Comparison of ENCODE assay signal across 7 mouse cellular contexts in the genomic region with DNA sequence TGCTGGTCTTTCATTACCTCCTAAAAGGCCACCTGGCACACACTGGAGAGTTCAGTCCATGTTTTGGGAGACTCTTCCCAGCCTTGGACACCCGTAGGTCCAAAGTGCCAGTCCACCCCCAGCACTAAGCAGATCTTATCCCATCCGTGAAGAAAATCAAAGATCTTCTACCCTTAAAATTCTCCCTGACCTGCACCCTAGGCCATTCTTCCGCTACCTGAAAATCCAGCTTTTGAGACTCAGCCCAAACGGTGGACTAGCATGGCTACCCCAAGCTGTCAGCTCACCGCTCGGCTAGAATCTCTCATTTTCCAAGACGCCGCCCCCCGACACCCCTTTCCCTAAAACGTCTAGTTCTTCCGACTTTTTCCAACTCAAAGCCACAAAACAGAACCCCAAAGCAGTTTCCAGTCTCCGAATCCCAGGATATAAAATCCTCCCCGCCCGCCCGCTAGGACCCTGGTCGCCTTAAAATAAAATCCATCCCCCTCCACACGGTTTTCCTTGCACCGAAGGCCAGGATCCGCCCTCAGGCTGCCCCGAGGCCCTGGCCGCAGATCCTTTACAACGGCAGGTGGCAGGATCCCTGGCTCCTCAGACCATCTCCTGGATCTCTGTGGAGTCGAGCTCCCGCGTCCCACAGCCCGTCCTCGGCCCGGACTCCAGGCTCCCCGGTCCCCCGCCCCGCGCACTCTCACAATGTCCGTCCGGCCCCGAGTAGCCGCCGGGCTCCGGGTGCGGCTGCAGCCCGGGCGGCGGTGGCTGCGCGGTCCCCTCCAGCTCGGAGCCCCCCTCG. TPM values are rescaled to one million over a fixed set of nuclear protein-coding genes. Genes with fewer than 3 reads are reported as not detected.
A peak's percentile ranks its signal among the peaks of the same experiment; 100 is the strongest.
DNase-seq lines count a peak whose midpoint lies in the region; ATAC-seq and TF ChIP-seq lines count a peak whose summit lies in the region.

No protein-coding gene starts in this region.

- H3K27ac ChIP-seq in neural tube, embryonic 11.5 days (ENCODE audit: low read depth, low read length): peak overlapping the region; percentile 97
- peak overlapping the region; percentile 95 for H3K27ac ChIP-seq in bone marrow, adult 2 months (ENCODE audit: control insufficient read depth, insufficient read depth, low read depth, low read length, poor library complexity)
- peak overlapping the region; percentile 99 for H3K27ac ChIP-seq in embryonic facial prominence, embryonic 15.5 days (replicated peaks)
- peak overlapping the region; percentile 68 for H3K27ac ChIP-seq in macrophage

- peaks cover 3% of the 10 kb centered on the region for H3K36me3 ChIP-seq in neural tube, embryonic 11.5 days (ENCODE audit: control insufficient read depth, insufficient read depth, low read length)
- peaks cover 39% of the 10 kb centered on the region for H3K36me3 ChIP-seq in embryonic facial prominence, embryonic 15.5 days
- peaks cover 29% of the 10 kb centered on the region; the same call in 1 of the 2 replicates for H3K36me3 ChIP-seq in macrophage (ENCODE audit: inconsistent target)

- ATAC-seq in neural tube, embryonic 11.5 days (ENCODE audit: insufficient read depth, low FRiP score, low TSS enrichment): peak; percentile 11; the same call in 1 of the 2 replicates
- ATAC-seq in embryonic facial prominence, embryonic 15.5 days (ENCODE audit: insufficient number of reproducible peaks, low FRiP score, low TSS enrichment, low read depth): 0 out of 2 replicates have a peak, but pooled peaks have one; percentile 1

- peak overlapping the region; percentile 92 for H3K4me2 ChIP-seq in neural tube, embryonic 11.5 days (ENCODE audit: low read depth)
- H3K4me2 ChIP-seq in embryonic facial prominence, embryonic 15.5 days (replicated peaks): peak overlapping the region; percentile 89

- H3K79me2 ChIP-seq in macrophage (ENCODE audit: inconsistent target): peaks cover 53% of the 10 kb centered on the region

- no peak for TF ChIP-seq POLR2A in bone marrow, adult 2 months (IDR thresholded peaks at IDR 0.05; ENCODE audit: borderline replicate concordance, control insufficient read depth, low read depth, low read length)

- no peaks in the 10 kb centered on the region for H3K27me3 ChIP-seq in neural tube, embryonic 11.5 days (ENCODE audit: control insufficient read depth, insufficient read depth, low read length)
- no peaks in the 10 kb centered on the region for H3K27me3 ChIP-seq in embryonic facial prominence, embryonic 15.5 days

- under 1% methylated on average over 45 of the region's 46 CpGs for WGBS in neural tube, embryonic 11.5 days
- under 1% methylated on average over 46 of the region's 46 CpGs for WGBS in bone marrow, adult 2 months
- WGBS in embryonic facial prominence, embryonic 15.5 days: under 1% methylated on average over 46 of the region's 46 CpGs
- WGBS in macrophage (ENCODE audit: missing documents): under 1% methylated on average over 43 of the region's 46 CpGs

- no peaks in the 10 kb centered on the region for H3K9me3 ChIP-seq in neural tube, embryonic 11.5 days (ENCODE audit: control insufficient read depth, low read length)
- no peaks in the 10 kb centered on the region for H3K9me3 ChIP-seq in embryonic facial prominence, embryonic 15.5 days (replicated peaks)

- peak overlapping the region; percentile 96 for H3K4me3 ChIP-seq in neural tube, embryonic 11.5 days (ENCODE audit: low read depth, low read length)
- peak overlapping the region; percentile 83 for H3K4me3 ChIP-seq in bone marrow, adult 2 months (replicated peaks; ENCODE audit: control insufficient read depth, low read depth, low read length)
- peak overlapping the region; percentile 77 for H3K4me3 ChIP-seq in embryonic facial prominence, embryonic 15.5 days (replicated peaks)
- peak overlapping the region; percentile 84 for H3K4me3 ChIP-seq in macrophage (ENCODE audit: inconsistent target)

- no peak for TF ChIP-seq CTCF in bone marrow, adult 2 months (IDR thresholded peaks at IDR 0.05; ENCODE audit: control insufficient read depth, insufficient read depth, low read length)

- DNase-seq in neural tube, embryonic 11.5 days (ENCODE audit: low spot score): no peak
- no peak for DNase-seq in neural tube, embryonic 10.5 days (ENCODE audit: extremely low spot score, low spot score)
- DNase-seq in kidney, adult 9 months: peak; percentile 52
- peak; percentile 76 for DNase-seq in testis, postnatal 14 days (ENCODE audit: low spot score)

- peak overlapping the region; percentile 98 for H3K9ac ChIP-seq in neural tube, embryonic 11.5 days (ENCODE audit: low read length)
- peak overlapping the region; percentile 96 for H3K9ac ChIP-seq in embryonic facial prominence, embryonic 15.5 days

- H3K4me1 ChIP-seq in neural tube, embryonic 11.5 days (ENCODE audit: control insufficient read depth, insufficient read depth, low read length): peaks cover 14% of the 10 kb centered on the region
- H3K4me1 ChIP-seq in bone marrow, adult 2 months (ENCODE audit: control insufficient read depth, insufficient read depth, low read length): peaks cover 2% of the 10 kb centered on the region; the same call in 1 of the 2 replicates
- H3K4me1 ChIP-seq in embryonic facial prominence, embryonic 15.5 days: peaks cover 25% of the 10 kb centered on the region

RNA-seq across cellular contexts. Expression of gene Hnrnpul1, which starts 0.7 kb away (rescaled TPM):
- 70.2 and 74.4 TPM in 2 replicates for polyA plus RNA-seq in neural tube, embryonic 11.5 days (2014; fragmentation: Nextera tagmentation; extraction: Ambion mirVana)
- 74.6 and 75.3 TPM in 2 replicates for polyA plus RNA-seq in bone marrow, adult 2 months (2011; ENCODE audit: insufficient read depth, insufficient read length, low replicate concordance, missing spikeins)
- 56.8 and 61.0 TPM in 2 replicates for polyA plus RNA-seq in embryonic facial prominence, embryonic 15.5 days (2015; fragmentation: Nextera tagmentation; extraction: Ambion mirVana)
- total RNA-seq in macrophage (2018; cell fraction: chromatin; rRNA removed): 100 to 1,000 TPM in 21 of 26 experiments, 10 to 100 TPM in 5; 69.6 to 173 (median 119) TPM
- 100 to 1,000 TPM; 100 to 165 (median 125) TPM for total RNA-seq in macrophage (2018; cell fraction: cytosol; rRNA removed)
- 100 to 1,000 TPM in 16 of 26 experiments, 10 to 100 TPM in 10; 80.4 to 149 (median 106) TPM for total RNA-seq in macrophage (2018; cell fraction: nucleus; rRNA removed)
- polyA plus RNA-seq in macrophage (2018): 94.5 to 149 TPM (median 100 TPM) in 3 replicates

RNA-seq across cellular contexts. Expression of gene Axl, which starts 34.7 kb away (rescaled TPM):
- polyA plus RNA-seq in neural tube, embryonic 11.5 days (2014; fragmentation: Nextera tagmentation; extraction: Ambion mirVana): 29.9 and 33.7 TPM in 2 replicates
- polyA plus RNA-seq in bone marrow, adult 2 months (2011; ENCODE audit: insufficient read depth, insufficient read length, low replicate concordance, missing spikeins): 20.4 and 37.6 TPM in 2 replicates
- 112 and 124 TPM in 2 replicates for polyA plus RNA-seq in embryonic facial prominence, embryonic 15.5 days (2015; fragmentation: Nextera tagmentation; extraction: Ambion mirVana)
- 100 to 1,000 TPM in 2 of 26 experiments, 10 to 100 TPM in 24; 16.6 to 141 (median 50.7) TPM for total RNA-seq in macrophage (2018; cell fraction: chromatin; rRNA removed)
- total RNA-seq in macrophage (2018; cell fraction: cytosol; rRNA removed): 100 to 1,000 TPM in 8 of 26 experiments, 10 to 100 TPM in 18; 37.8 to 153 (median 73.1) TPM
- 100 to 1,000 TPM in 21 of 26 experiments, 10 to 100 TPM in 5; 57.2 to 345 (median 142) TPM for total RNA-seq in macrophage (2018; cell fraction: nucleus; rRNA removed)
- polyA plus RNA-seq in macrophage (2018): 47.8 to 96.5 TPM (median 55.0 TPM) in 3 replicates

RNA-seq across cellular contexts. Expression of gene Ccdc97, which starts 35.0 kb away (rescaled TPM):
- polyA plus RNA-seq in neural tube, embryonic 11.5 days (2014; fragmentation: Nextera tagmentation; extraction: Ambion mirVana): 35.7 and 39.5 TPM in 2 replicates
- polyA plus RNA-seq in bone marrow, adult 2 months (2011; ENCODE audit: insufficient read depth, insufficient read length, low replicate concordance, missing spikeins): 33.4 and 65.4 TPM in 2 replicates
- polyA plus RNA-seq in embryonic facial prominence, embryonic 15.5 days (2015; fragmentation: Nextera tagmentation; extraction: Ambion mirVana): 25.2 and 32.8 TPM in 2 replicates
- 100 to 1,000 TPM in 1 of 26 experiments, 10 to 100 TPM in 25; 24.7 to 122 (median 61.4) TPM for total RNA-seq in macrophage (2018; cell fraction: chromatin; rRNA removed)
- total RNA-seq in macrophage (2018; cell fraction: cytosol; rRNA removed): 10 to 100 TPM; 20.2 to 48.3 (median 37.1) TPM
- total RNA-seq in macrophage (2018; cell fraction: nucleus; rRNA removed): 10 to 100 TPM; 25.6 to 91.8 (median 48.4) TPM
- polyA plus RNA-seq in macrophage (2018): 21.9 to 33.1 TPM (median 32.9 TPM) in 3 replicates

Comparison
In these comparisons a context has a peak if more than half of its experiments do, and no peak if none do; other contexts are left out.
1. DNase-seq: peak in kidney, adult 9 months (single experiment) and testis, postnatal 14 days (single experiment); none in neural tube, embryonic 11.5 days (single experiment) and neural tube, embryonic 10.5 days (single experiment).
2. Peak in every context shown above with its lines, with median percentiles within 50 percentile points of each other: H3K27ac ChIP-seq and H3K4me3 ChIP-seq.